Mouse (Mus musculus): ENCODE data around the gene Ostm1. TPM values are rescaled to one million over a fixed set of nuclear protein-coding genes. Genes with fewer than 3 reads are reported as not detected.

Gene Ostm1
- polyA plus RNA-seq, 1 experiment, result 7.7 TPM

- H3K4me3 ChIP-seq (ENCODE audit: insufficient read depth, poor library complexity, severe bottlenecking), result no peak overlapping the region
- peaks cover 83% of the 10 kb centered on the region for H3K27me3 ChIP-seq (ENCODE audit: control insufficient read depth, insufficient read depth, insufficient read length)
- H3K79me2 ChIP-seq (ENCODE audit: control insufficient read depth, insufficient read depth), result no peaks in the 10 kb centered on the region
- no peaks in the 10 kb centered on the region for H3K79me3 ChIP-seq (ENCODE audit: low read depth)
- H3K36me3 ChIP-seq (ENCODE audit: control insufficient read depth, insufficient read depth), result no peaks in the 10 kb centered on the region
- no peak overlapping the region for H3ac ChIP-seq (ENCODE audit: control insufficient read depth, insufficient read length, low read depth)
- no peak for TF ChIP-seq MAX (IDR thresholded peaks at IDR 0.05)
Measured at GRCm38 (mm10) chr10:42580951-42581277, 2.7 kb upstream of the Ostm1 start.

DNA sequence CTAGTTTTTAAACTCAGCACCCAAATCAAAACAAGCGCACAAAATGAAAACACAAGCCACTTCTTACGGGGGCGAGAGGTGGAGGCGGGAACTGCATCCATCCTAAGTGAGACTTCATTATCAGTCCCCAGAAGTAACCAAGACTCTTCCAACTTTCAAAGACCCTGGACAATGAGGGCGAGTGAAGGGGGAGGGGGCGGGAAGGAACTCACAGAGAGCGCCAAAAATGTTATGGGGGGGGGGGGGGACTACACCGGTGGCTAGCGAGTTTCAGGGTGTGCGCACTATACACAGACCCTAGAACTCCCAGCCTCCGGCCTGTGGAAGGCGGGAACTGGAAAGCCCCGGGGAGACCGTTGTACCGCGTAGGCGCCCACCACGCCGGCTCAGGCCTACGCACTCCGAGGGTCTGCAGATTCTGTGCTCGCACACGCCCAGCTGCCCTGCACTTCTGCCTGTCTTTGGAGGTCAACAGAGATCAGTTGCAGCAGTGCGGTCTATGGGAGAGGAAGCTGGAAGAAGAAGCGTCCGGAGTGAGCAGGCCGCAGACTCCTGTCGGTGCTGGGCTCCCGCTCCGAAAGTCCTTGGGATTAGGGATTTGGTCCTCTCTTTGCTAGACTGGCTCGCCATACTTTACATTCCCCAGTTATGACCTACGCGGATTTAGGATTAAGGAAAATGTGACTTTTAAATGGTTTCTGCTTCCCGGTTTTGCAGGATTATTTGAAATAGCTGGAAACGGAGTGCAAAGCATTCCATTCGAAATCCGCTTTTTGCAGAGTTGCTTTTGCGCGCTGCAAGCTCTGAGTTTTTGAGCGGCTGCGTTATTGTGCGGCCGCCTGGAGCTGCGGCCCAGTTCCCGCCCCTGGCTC, 1.7 kb upstream of the Ostm1 start:
- Histone ChIP-seq H3K36me3 (ENCODE audit: control insufficient read depth, insufficient read depth) (no peaks in the 10 kb centered on the region), H3K4me3 (ENCODE audit: insufficient read depth, poor library complexity, severe bottlenecking) (no peak overlapping the region), H3K79me3 (ENCODE audit: low read depth) (no peaks in the 10 kb centered on the region), H3K79me2 (ENCODE audit: control insufficient read depth, insufficient read depth) (no peaks in the 10 kb centered on the region), H3K27me3 (ENCODE audit: control insufficient read depth, insufficient read depth, insufficient read length) (peaks cover 93% of the 10 kb centered on the region), H3ac (ENCODE audit: control insufficient read depth, insufficient read length, low read depth) (no peak overlapping the region)
- TF ChIP-seq CTCF (IDR thresholded peaks at IDR 0.05; ENCODE audit: control insufficient read depth, insufficient read depth, insufficient read length), result no peak
- no peak for TF ChIP-seq USF1 (IDR thresholded peaks at IDR 0.05; ENCODE audit: low read depth)
- TF ChIP-seq MYOG (IDR thresholded peaks at IDR 0.05; ENCODE audit: control insufficient read depth, extremely low read depth, insufficient read length), result no peak
- no peak for TF ChIP-seq FOSL1 (IDR thresholded peaks at IDR 0.05; ENCODE audit: insufficient read depth, low read length, poor library complexity, severe bottlenecking)
- no peak for TF ChIP-seq CEBPB (IDR thresholded peaks at IDR 0.05; ENCODE audit: low read depth)
- no peak for TF ChIP-seq MAX (IDR thresholded peaks at IDR 0.05)
- TF ChIP-seq MYOD1 (IDR thresholded peaks at IDR 0.05; ENCODE audit: control insufficient read depth, insufficient read length, low read depth), result no peak

DNA sequence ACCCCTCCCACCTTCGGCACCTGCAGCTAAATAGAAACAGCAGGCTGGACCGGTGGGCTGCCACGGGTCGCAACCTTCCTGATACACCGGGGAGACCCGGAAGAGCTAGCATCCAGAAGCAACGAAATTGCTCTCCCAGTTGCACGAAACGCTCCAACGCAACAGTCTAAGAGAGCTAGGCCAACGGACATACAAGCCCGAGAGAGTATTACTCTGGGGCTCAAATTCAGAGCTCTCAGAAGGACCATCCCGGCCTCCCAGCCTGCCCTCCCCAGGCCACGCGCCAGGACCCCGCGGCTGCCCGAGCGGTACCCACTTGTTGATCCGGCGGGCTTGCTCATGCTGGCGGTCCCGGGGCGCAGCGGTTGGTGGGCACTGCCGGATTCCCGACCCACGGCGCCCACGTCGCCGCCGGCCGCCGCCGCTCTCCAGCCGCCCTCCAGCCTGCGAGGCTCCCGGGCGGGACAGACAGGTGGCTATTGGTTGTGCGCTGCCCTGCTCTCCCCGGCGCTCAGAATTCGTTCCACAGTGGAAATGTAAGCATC, 984 bp upstream of the Ostm1 start:
- Histone ChIP-seq H3K27me3 (ENCODE audit: control insufficient read depth, insufficient read depth, insufficient read length) (peaks cover 97% of the 10 kb centered on the region), H3K79me3 (ENCODE audit: low read depth) (no peaks in the 10 kb centered on the region), H3ac (ENCODE audit: control insufficient read depth, insufficient read length, low read depth) (no peak overlapping the region), H3K36me3 (ENCODE audit: control insufficient read depth, insufficient read depth) (no peaks in the 10 kb centered on the region), H3K4me3 (ENCODE audit: insufficient read depth, poor library complexity, severe bottlenecking) (no peak overlapping the region), H3K79me2 (ENCODE audit: control insufficient read depth, insufficient read depth) (no peaks in the 10 kb centered on the region)
- TF ChIP-seq FOSL1 (IDR thresholded peaks at IDR 0.05; ENCODE audit: insufficient read depth, low read length, poor library complexity, severe bottlenecking) (no peak), MYOG (IDR thresholded peaks at IDR 0.05; ENCODE audit: control insufficient read depth, extremely low read depth, insufficient read length) (no peak), MAX (IDR thresholded peaks at IDR 0.05) (no peak), CEBPB (IDR thresholded peaks at IDR 0.05; ENCODE audit: low read depth) (no peak), USF1 (IDR thresholded peaks at IDR 0.05; ENCODE audit: low read depth) (no peak), MYOD1 (IDR thresholded peaks at IDR 0.05; ENCODE audit: control insufficient read depth, insufficient read length, low read depth) (no peak)

GRCm38 (mm10) chr10:42583902-42584435, 347 bp downstream of the Ostm1 start:
- TF ChIP-seq CEBPB (IDR thresholded peaks at IDR 0.05; ENCODE audit: low read depth), result no peak
- TF ChIP-seq MYOD1 (IDR thresholded peaks at IDR 0.05; ENCODE audit: control insufficient read depth, insufficient read length, low read depth), result no peak
- TF ChIP-seq FOSL1 (IDR thresholded peaks at IDR 0.05; ENCODE audit: insufficient read depth, low read length, poor library complexity, severe bottlenecking), result no peak
- no peak for TF ChIP-seq CTCF (IDR thresholded peaks at IDR 0.05; ENCODE audit: control insufficient read depth, insufficient read depth, insufficient read length)
- TF ChIP-seq USF1 (IDR thresholded peaks at IDR 0.05; ENCODE audit: low read depth), result no peak
- TF ChIP-seq MYOG (IDR thresholded peaks at IDR 0.05; ENCODE audit: control insufficient read depth, extremely low read depth, insufficient read length), result no peak
- TF ChIP-seq MAX (IDR thresholded peaks at IDR 0.05), result no peak
- Histone ChIP-seq H3K36me3 (ENCODE audit: control insufficient read depth, insufficient read depth) (no peaks in the 10 kb centered on the region), H3ac (ENCODE audit: control insufficient read depth, insufficient read length, low read depth) (no peak overlapping the region), H3K79me3 (ENCODE audit: low read depth) (no peaks in the 10 kb centered on the region), H3K79me2 (ENCODE audit: control insufficient read depth, insufficient read depth) (no peaks in the 10 kb centered on the region), H3K4me3 (ENCODE audit: insufficient read depth, poor library complexity, severe bottlenecking) (no peak overlapping the region), H3K27me3 (ENCODE audit: control insufficient read depth, insufficient read depth, insufficient read length) (peaks cover 97% of the 10 kb centered on the region)

GRCm38 (mm10) chr10:42584436-42584983, 888 bp downstream of the Ostm1 start:
- Histone ChIP-seq H3K36me3 (ENCODE audit: control insufficient read depth, insufficient read depth) (no peaks in the 10 kb centered on the region), H3K79me2 (ENCODE audit: control insufficient read depth, insufficient read depth) (no peaks in the 10 kb centered on the region), H3K27me3 (ENCODE audit: control insufficient read depth, insufficient read depth, insufficient read length) (peaks cover 96% of the 10 kb centered on the region), H3K79me3 (ENCODE audit: low read depth) (no peaks in the 10 kb centered on the region), H3ac (ENCODE audit: control insufficient read depth, insufficient read length, low read depth) (no peak overlapping the region), H3K4me3 (ENCODE audit: insufficient read depth, poor library complexity, severe bottlenecking) (no peak overlapping the region)
- no peak for TF ChIP-seq MYOG (IDR thresholded peaks at IDR 0.05; ENCODE audit: control insufficient read depth, extremely low read depth, insufficient read length)
- TF ChIP-seq FOSL1 (IDR thresholded peaks at IDR 0.05; ENCODE audit: insufficient read depth, low read length, poor library complexity, severe bottlenecking), result no peak
- TF ChIP-seq MYOD1 (IDR thresholded peaks at IDR 0.05; ENCODE audit: control insufficient read depth, insufficient read length, low read depth), result no peak
- TF ChIP-seq CTCF (IDR thresholded peaks at IDR 0.05; ENCODE audit: control insufficient read depth, insufficient read depth, insufficient read length), result no peak
- TF ChIP-seq CEBPB (IDR thresholded peaks at IDR 0.05; ENCODE audit: low read depth), result no peak
- TF ChIP-seq USF1 (IDR thresholded peaks at IDR 0.05; ENCODE audit: low read depth), result no peak
- no peak for TF ChIP-seq MAX (IDR thresholded peaks at IDR 0.05)
